Mouse (Mus musculus): ENCODE results near the gene 4930579F01Rik. TPM values are rescaled to one million over a fixed set of nuclear protein-coding genes. Genes with fewer than 3 reads are reported as not detected.

The 4930579F01Rik gene
- 0.11 and 0.12 TPM in 2 replicates for polyA plus RNA-seq (2014; fragmentation: Nextera tagmentation; extraction: Ambion mirVana)

GRCm38 (mm10) chr3:138193683-138194302 lies at the start of gene 4930579F01Rik:
Gene 4930579F01Rik (minus strand): TSS chr3:138193825.
- WGBS, result 87% methylated on average over 15 of the region's 15 CpGs

GRCm38 (mm10) chr3:138242933-138243332 lies 49.3 kb upstream of the 4930579F01Rik start:
- H3K36me3 ChIP-seq (ENCODE audit: control insufficient read depth, insufficient read depth, low read length), result no peaks in the 10 kb centered on the region
- no peak overlapping the region for H3K27ac ChIP-seq (ENCODE audit: low read depth, low read length)
- H3K27me3 ChIP-seq (ENCODE audit: control insufficient read depth, insufficient read depth, low read length), result no peaks in the 10 kb centered on the region
- H3K9ac ChIP-seq (ENCODE audit: low read depth, low read length), result no peak overlapping the region
- WGBS, result 71% methylated on average over 6 of the region's 6 CpGs
- no peaks in the 10 kb centered on the region for H3K9me3 ChIP-seq (ENCODE audit: control insufficient read depth, low read length)
- H3K4me2 ChIP-seq (replicated peaks; ENCODE audit: low read depth, low read length), result no peak overlapping the region
- no peak for ATAC-seq (ENCODE audit: low FRiP score, low TSS enrichment)
- H3K4me1 ChIP-seq (ENCODE audit: control insufficient read depth, insufficient read depth, low read length), result peaks cover 5% of the 10 kb centered on the region; the same call in 1 of the 2 replicates
- H3K4me3 ChIP-seq (ENCODE audit: low read length), result no peak overlapping the region

More at GRCm38 (mm10) chr3:138193683-138194302, at the start of gene 4930579F01Rik:
- H3K27me3 ChIP-seq (ENCODE audit: control insufficient read depth, insufficient read depth, low read length), result no peaks in the 10 kb centered on the region
- no peaks in the 10 kb centered on the region for H3K36me3 ChIP-seq (ENCODE audit: control insufficient read depth, insufficient read depth, low read length)
- no peaks in the 10 kb centered on the region for H3K4me1 ChIP-seq (ENCODE audit: control insufficient read depth, insufficient read depth, low read length)
- no peak within 1 kb of the TSS for H3K27ac ChIP-seq (ENCODE audit: low read depth, low read length)
- H3K4me3 ChIP-seq (ENCODE audit: low read length), result no peak within 1 kb of the TSS
- H3K9me3 ChIP-seq (ENCODE audit: control insufficient read depth, low read length), result no peaks in the 10 kb centered on the region
- H3K4me2 ChIP-seq (replicated peaks; ENCODE audit: low read depth, low read length), result no peak within 1 kb of the TSS
- no peak for ATAC-seq (ENCODE audit: low FRiP score, low TSS enrichment)
- H3K9ac ChIP-seq (ENCODE audit: low read depth, low read length), result no peak within 1 kb of the TSS

GRCm38 (mm10) chr3:138242021-138242726 lies 48.5 kb upstream of the 4930579F01Rik start:
- Histone ChIP-seq H3K36me3 (ENCODE audit: control insufficient read depth, insufficient read depth, low read length) (no peaks in the 10 kb centered on the region), H3K27me3 (ENCODE audit: control insufficient read depth, insufficient read depth, low read length) (no peaks in the 10 kb centered on the region), H3K4me3 (ENCODE audit: low read length) (no peak overlapping the region), H3K4me1 (ENCODE audit: control insufficient read depth, insufficient read depth, low read length) (peaks cover 5% of the 10 kb centered on the region; the same call in 1 of the 2 replicates), H3K27ac (ENCODE audit: low read depth, low read length) (no peak overlapping the region), H3K9ac (ENCODE audit: low read depth, low read length) (no peak overlapping the region), H3K9me3 (ENCODE audit: control insufficient read depth, low read length) (no peaks in the 10 kb centered on the region), H3K4me2 (replicated peaks; ENCODE audit: low read depth, low read length) (no peak overlapping the region)
- 80% methylated on average over 14 of the region's 14 CpGs for WGBS
- ATAC-seq (ENCODE audit: low FRiP score, low TSS enrichment), result no peak

GRCm38 (mm10) chr3:138241371-138241770 lies 47.7 kb upstream of the 4930579F01Rik start:
- no peak for ATAC-seq (ENCODE audit: low FRiP score, low TSS enrichment)
- no peak overlapping the region; the same call in 1 of the 2 replicates for H3K27ac ChIP-seq (ENCODE audit: low read depth, low read length)
- H3K9ac ChIP-seq (ENCODE audit: low read depth, low read length), result no peak overlapping the region
- no peak overlapping the region for H3K4me3 ChIP-seq (ENCODE audit: low read length)
- no peaks in the 10 kb centered on the region for H3K36me3 ChIP-seq (ENCODE audit: control insufficient read depth, insufficient read depth, low read length)
- peaks cover 5% of the 10 kb centered on the region; the same call in 1 of the 2 replicates for H3K4me1 ChIP-seq (ENCODE audit: control insufficient read depth, insufficient read depth, low read length)
- 40% methylated on average over 6 of the region's 6 CpGs for WGBS
- no peaks in the 10 kb centered on the region for H3K9me3 ChIP-seq (ENCODE audit: control insufficient read depth, low read length)
- no peaks in the 10 kb centered on the region for H3K27me3 ChIP-seq (ENCODE audit: control insufficient read depth, insufficient read depth, low read length)
- H3K4me2 ChIP-seq (replicated peaks; ENCODE audit: low read depth, low read length), result no peak overlapping the region

- ATAC-seq (ENCODE audit: low FRiP score, low TSS enrichment), result peak; percentile 47
- no peaks in the 10 kb centered on the region for H3K36me3 ChIP-seq (ENCODE audit: control insufficient read depth, insufficient read depth, low read length)
- no peak overlapping the region for H3K4me2 ChIP-seq (replicated peaks; ENCODE audit: low read depth, low read length)
- H3K9me3 ChIP-seq (ENCODE audit: control insufficient read depth, low read length), result no peaks in the 10 kb centered on the region
- WGBS, result 31% methylated on average over 5 of the region's 5 CpGs
- H3K27ac ChIP-seq (ENCODE audit: low read depth, low read length), result no peak overlapping the region; the same call in 1 of the 2 replicates
- H3K9ac ChIP-seq (ENCODE audit: low read depth, low read length), result no peak overlapping the region
- no peak overlapping the region for H3K4me3 ChIP-seq (ENCODE audit: low read length)
- H3K27me3 ChIP-seq (ENCODE audit: control insufficient read depth, insufficient read depth, low read length), result no peaks in the 10 kb centered on the region
- H3K4me1 ChIP-seq (ENCODE audit: control insufficient read depth, insufficient read depth, low read length), result peaks cover 5% of the 10 kb centered on the region; the same call in 1 of the 2 replicates
These were observed 47.3 kb upstream of the 4930579F01Rik start for GRCm38 (mm10) chr3:138240942-138241341.

GRCm38 (mm10) chr3:138240411-138240810 lies 46.8 kb upstream of the 4930579F01Rik start:
- H3K9ac ChIP-seq (ENCODE audit: low read depth, low read length), result no peak overlapping the region
- H3K36me3 ChIP-seq (ENCODE audit: control insufficient read depth, insufficient read depth, low read length), result no peaks in the 10 kb centered on the region
- H3K27ac ChIP-seq (ENCODE audit: low read depth, low read length), result no peak overlapping the region
- H3K4me3 ChIP-seq (ENCODE audit: low read length), result no peak overlapping the region
- H3K27me3 ChIP-seq (ENCODE audit: control insufficient read depth, insufficient read depth, low read length), result no peaks in the 10 kb centered on the region
- WGBS, result 66% methylated on average over 3 of the region's 3 CpGs
- H3K4me2 ChIP-seq (replicated peaks; ENCODE audit: low read depth, low read length), result no peak overlapping the region
- peaks cover 5% of the 10 kb centered on the region; the same call in 1 of the 2 replicates for H3K4me1 ChIP-seq (ENCODE audit: control insufficient read depth, insufficient read depth, low read length)
- H3K9me3 ChIP-seq (ENCODE audit: control insufficient read depth, low read length), result no peaks in the 10 kb centered on the region
- no peak for ATAC-seq (ENCODE audit: low FRiP score, low TSS enrichment)

- no peak for ATAC-seq (ENCODE audit: low FRiP score, low TSS enrichment)
- WGBS, result 87% methylated on average over 6 of the region's 6 CpGs
- no peak overlapping the region for H3K4me2 ChIP-seq (replicated peaks; ENCODE audit: low read depth, low read length)
- H3K4me1 ChIP-seq (ENCODE audit: control insufficient read depth, insufficient read depth, low read length), result peaks cover 5% of the 10 kb centered on the region; the same call in 1 of the 2 replicates
- H3K9ac ChIP-seq (ENCODE audit: low read depth, low read length), result no peak overlapping the region
- no peak overlapping the region for H3K27ac ChIP-seq (ENCODE audit: low read depth, low read length)
- H3K27me3 ChIP-seq (ENCODE audit: control insufficient read depth, insufficient read depth, low read length), result no peaks in the 10 kb centered on the region
- H3K4me3 ChIP-seq (ENCODE audit: low read length), result no peak overlapping the region
- no peaks in the 10 kb centered on the region for H3K36me3 ChIP-seq (ENCODE audit: control insufficient read depth, insufficient read depth, low read length)
- H3K9me3 ChIP-seq (ENCODE audit: control insufficient read depth, low read length), result no peaks in the 10 kb centered on the region
These were observed 45.8 kb upstream of the 4930579F01Rik start for GRCm38 (mm10) chr3:138239461-138239860.

- Histone ChIP-seq H3K36me3 (ENCODE audit: control insufficient read depth, insufficient read depth, low read length) (no peaks in the 10 kb centered on the region), H3K27ac (ENCODE audit: low read depth, low read length) (no peak overlapping the region), H3K4me3 (ENCODE audit: low read length) (no peak overlapping the region), H3K9me3 (ENCODE audit: control insufficient read depth, low read length) (no peaks in the 10 kb centered on the region), H3K27me3 (ENCODE audit: control insufficient read depth, insufficient read depth, low read length) (no peaks in the 10 kb centered on the region), H3K4me1 (ENCODE audit: control insufficient read depth, insufficient read depth, low read length) (peaks cover 5% of the 10 kb centered on the region; the same call in 1 of the 2 replicates), H3K9ac (ENCODE audit: low read depth, low read length) (no peak overlapping the region), H3K4me2 (replicated peaks; ENCODE audit: low read depth, low read length) (no peak overlapping the region)
- no peak for ATAC-seq (ENCODE audit: low FRiP score, low TSS enrichment)
- 83% methylated on average over 10 of the region's 10 CpGs for WGBS
These were observed 44.4 kb upstream of the 4930579F01Rik start for GRCm38 (mm10) chr3:138238046-138238445.

Data from kidney, embryonic 14.5 days (tissue).